Mouse (Mus musculus) small intestine, adult 2 months (tissue): ENCODE results near the gene Ak2. TPM values are rescaled to one million over a fixed set of nuclear protein-coding genes. Genes with fewer than 3 reads are reported as not detected.

ENCODE experiments used
- H3K27ac ChIP-seq: fragments of 200-500 bp; 2 replicates; pipeline ENCODE4 v1.5.1; 2012; ENCODE audit warnings: low read depth, low read length, control low read depth, inconsistent platforms; ENCODE audit not compliant: insufficient read depth
- H3K27me3 ChIP-seq: fragments of 200-500 bp; 2 replicates; pipeline ENCODE4 v1.6.1; 2012; ENCODE audit warnings: mild to moderate bottlenecking, moderate library complexity, low read length, inconsistent platforms; ENCODE audit not compliant: control insufficient read depth, insufficient read depth
- H3K36me3 ChIP-seq: fragments of 200-500 bp; 2 replicates; pipeline ENCODE4 v1.6.1; 2012; ENCODE audit warnings: mild to moderate bottlenecking, low read length, control low read depth, inconsistent platforms; ENCODE audit not compliant: control insufficient read depth, insufficient read depth
- H3K4me1 ChIP-seq: fragments of 200-500 bp; 2 replicates; pipeline ENCODE4 v1.6.1; 2012; ENCODE audit warnings: low read length, inconsistent platforms, mixed read lengths; ENCODE audit not compliant: control insufficient read depth, insufficient read depth, insufficient read length
- H3K4me3 ChIP-seq: fragments of 200-500 bp; 2 replicates; pipeline ENCODE4 v1.5.1; 2012; ENCODE audit warnings: low read depth, mild to moderate bottlenecking, control low read depth, inconsistent platforms, low read length, moderate library complexity
- CTCF ChIP-seq: fragments of 200-500 bp; IDR thresholded peaks from 2 replicates; pipeline ENCODE4 v1.5.1; 2012; ENCODE audit warnings: low read depth, mild to moderate bottlenecking, control low read depth, inconsistent platforms, low read length, moderate library complexity, mixed read lengths; ENCODE audit not compliant: insufficient replicate concordance, insufficient read length; ENCODE audit errors: extremely low read depth
- POLR2A ChIP-seq: fragments of 200-500 bp; IDR thresholded peaks from 2 replicates; pipeline ENCODE4 v1.6.1; 2012; ENCODE audit warnings: low read depth, mild to moderate bottlenecking, control low read depth, inconsistent platforms, low read length, moderate library complexity
- WGBS: fragments of 180-500 bp; shearing (Covaris S2); methylation state at CpG from one replicate; pipeline ENCODE4 v1.1.7; 2018; 5-methylcytosine and 5-hydroxymethylcytosine counted together
- polyA plus RNA-seq: library from polyadenylated mRNA; depleted of rRNA; stranded (reverse); fragments of >200 nt; gene quantifications from 2 replicates; pipeline ENCODE4 v1.2.3, GENCODE M21; 2012

Ak2 gene
- polyA plus RNA-seq, 1 experiment: 79.2 TPM

- Histone ChIP-seq H3K4me3 (no peak overlapping the region), H3K4me1 (peaks cover 6% of the 10 kb centered on the region), H3K27ac (peak overlapping the region; percentile 50), H3K36me3 (peaks cover 56% of the 10 kb centered on the region), H3K27me3 (no peaks in the 10 kb centered on the region)
- WGBS: 84% methylated on average over 5 of the region's 5 CpGs
- TF ChIP-seq CTCF: no peak
- TF ChIP-seq POLR2A: no peak
These were observed 17.8 kb downstream of the Ak2 start for GRCm38 (mm10) chr4:129009521-129009920.

- Histone ChIP-seq H3K4me3 (no peak overlapping the region), H3K4me1 (peaks cover 6% of the 10 kb centered on the region), H3K27ac (peak overlapping the region; percentile 14), H3K36me3 (peaks cover 40% of the 10 kb centered on the region), H3K27me3 (no peaks in the 10 kb centered on the region)
- TF ChIP-seq CTCF: no peak
- TF ChIP-seq POLR2A: no peak
- 18% methylated on average over 15 of the region's 15 CpGs for WGBS
These were observed 19.9 kb downstream of the Ak2 start for GRCm38 (mm10) chr4:129011604-129012121.

- H3K4me1 ChIP-seq: peaks cover 6% of the 10 kb centered on the region
- no peaks in the 10 kb centered on the region for H3K27me3 ChIP-seq
- TF ChIP-seq POLR2A: no peak
- TF ChIP-seq CTCF: no peak
- H3K36me3 ChIP-seq: peaks cover 26% of the 10 kb centered on the region
- H3K4me3 ChIP-seq: no peak overlapping the region
- 60% methylated on average over 10 of the region's 10 CpGs for WGBS
- peak overlapping the region; percentile 14; the same call in 1 of the 2 replicates for H3K27ac ChIP-seq
These were observed 21.6 kb downstream of the Ak2 start for GRCm38 (mm10) chr4:129013151-129013864.

- Histone ChIP-seq H3K4me1 (peaks cover 9% of the 10 kb centered on the region), H3K27ac (no peak overlapping the region), H3K36me3 (peaks cover 2% of the 10 kb centered on the region; the same call in 1 of the 2 replicates), H3K27me3 (no peaks in the 10 kb centered on the region), H3K4me3 (no peak overlapping the region)
- 13% methylated on average over 4 of the region's 4 CpGs for WGBS
- no peak for TF ChIP-seq CTCF
- no peak for TF ChIP-seq POLR2A
These were observed 24.6 kb downstream of the Ak2 start for GRCm38 (mm10) chr4:129016329-129016728.

GRCm38 (mm10) chr4:129017150-129017549, 25.4 kb downstream of the Ak2 start:
- no peak for TF ChIP-seq POLR2A
- TF ChIP-seq CTCF: no peak
- 71% methylated on average over 10 of the region's 10 CpGs for WGBS

DNA sequence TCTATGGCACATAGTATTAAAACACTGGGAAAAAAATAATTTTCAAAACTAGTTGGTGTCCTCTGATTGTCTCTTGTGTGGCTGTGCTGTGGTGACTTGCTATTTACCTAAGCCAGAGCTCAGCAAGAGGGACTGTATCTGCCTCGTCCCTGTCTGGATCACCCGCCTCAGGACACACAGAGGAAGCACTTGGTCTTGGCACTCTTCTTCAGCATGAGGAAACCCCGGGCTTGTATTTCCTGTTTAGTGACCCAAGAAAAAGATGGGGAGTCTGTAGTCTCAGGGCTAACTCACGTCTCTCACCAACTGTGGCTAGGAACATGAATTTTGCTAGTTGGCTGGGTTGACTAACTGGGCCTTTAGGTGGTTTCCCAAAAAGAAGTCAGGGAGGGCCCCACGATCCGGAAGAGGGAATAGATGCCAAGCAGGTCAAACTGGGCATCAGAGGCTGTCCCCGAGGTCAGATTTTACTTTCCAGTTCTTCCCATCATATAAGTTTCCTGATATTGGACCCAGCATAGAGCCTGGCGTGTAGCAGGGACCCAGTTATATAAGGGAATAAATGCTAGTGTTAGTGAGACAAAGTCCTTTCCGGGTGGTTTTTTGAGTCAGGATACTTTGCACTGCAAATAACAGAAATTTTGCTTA, 27.2 kb downstream of the Ak2 start:
- Histone ChIP-seq H3K4me3 (no peak overlapping the region), H3K4me1 (peaks cover 5% of the 10 kb centered on the region), H3K27ac (no peak overlapping the region), H3K27me3 (no peaks in the 10 kb centered on the region), H3K36me3 (no peaks in the 10 kb centered on the region)
- WGBS: 76% methylated on average over 9 of the region's 9 CpGs
- TF ChIP-seq CTCF: no peak

More at GRCm38 (mm10) chr4:129017150-129017549, 25.4 kb downstream of the Ak2 start:
- H3K27me3 ChIP-seq: no peaks in the 10 kb centered on the region
- H3K4me1 ChIP-seq: peaks cover 8% of the 10 kb centered on the region
- no peak overlapping the region for H3K4me3 ChIP-seq
- H3K36me3 ChIP-seq: no peaks in the 10 kb centered on the region
- no peak overlapping the region for H3K27ac ChIP-seq

- Histone ChIP-seq H3K36me3 (no peaks in the 10 kb centered on the region), H3K27ac (peak overlapping the region; percentile 9; the same call in 1 of the 2 replicates), H3K27me3 (no peaks in the 10 kb centered on the region), H3K4me1 (peaks cover 8% of the 10 kb centered on the region), H3K4me3 (no peak overlapping the region)
- WGBS: 81% methylated on average over 9 of the region's 9 CpGs
- TF ChIP-seq POLR2A: no peak
- no peak for TF ChIP-seq CTCF
These were observed 28.0 kb downstream of the Ak2 start for GRCm38 (mm10) chr4:129019788-129020187.
